Mouse (Mus musculus): ENCODE data around the gene Gabarap.
A peak's percentile ranks its signal among the peaks of the same experiment; 100 is the strongest.
"Not testable (repeated sequence)": the region's sequence is repeated elsewhere in the genome, so short reads cannot be mapped to it uniquely, and the experiment has no call there.

The Gabarap gene

DNA sequence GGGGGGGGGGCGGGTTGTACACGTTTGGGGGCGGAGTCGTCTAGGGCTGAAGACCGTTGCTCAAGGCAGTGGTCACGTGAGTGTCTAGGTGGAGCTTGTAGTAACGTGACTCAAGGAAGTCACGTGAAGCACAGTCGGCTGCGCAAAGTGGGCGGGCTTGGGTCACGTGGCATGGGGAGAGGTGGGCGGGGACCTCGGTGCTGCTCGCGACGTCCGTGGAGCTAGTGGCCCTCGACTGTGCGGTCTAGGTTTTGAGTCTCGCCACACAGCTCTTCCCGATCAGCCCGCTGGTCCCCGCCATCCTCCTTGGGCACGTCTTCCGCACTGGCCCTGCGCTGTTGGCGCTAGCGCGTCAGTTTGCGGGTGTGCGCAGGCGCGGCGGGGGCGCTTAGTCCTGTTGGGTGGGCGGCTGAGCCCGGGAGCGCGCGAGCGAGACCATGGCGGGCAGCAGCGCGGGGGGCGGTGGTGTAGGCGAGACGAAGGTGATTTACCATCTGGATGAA is 9.5 kb downstream of the Gabarap start, which contains the start of gene Dvl2:
Dvl2 (plus strand) TSS at position 200 of the 503 bp plus-strand sequence.
- DNase-seq = peak; percentile 95

DNA sequence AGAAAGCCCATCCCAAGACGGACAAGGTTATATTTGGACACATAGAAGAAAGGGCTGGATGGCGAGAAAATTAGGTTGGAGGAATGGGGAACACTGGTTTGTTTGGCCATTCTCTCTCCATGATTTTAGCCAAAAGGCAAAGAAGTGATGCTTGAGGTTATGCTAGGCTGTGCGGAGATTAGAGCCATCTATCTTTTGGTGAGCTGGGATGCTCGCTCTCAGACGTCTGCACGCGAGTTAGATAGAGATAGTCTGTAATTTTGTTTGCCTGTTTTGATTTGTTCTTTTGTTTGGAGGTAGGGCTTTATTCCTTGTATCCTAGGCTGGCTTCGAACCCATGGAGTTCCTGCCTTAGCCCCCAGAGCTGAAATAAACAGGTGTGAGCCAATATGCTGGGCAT is 10.2 kb downstream of the Gabarap start:
- no peak for DNase-seq

DNA sequence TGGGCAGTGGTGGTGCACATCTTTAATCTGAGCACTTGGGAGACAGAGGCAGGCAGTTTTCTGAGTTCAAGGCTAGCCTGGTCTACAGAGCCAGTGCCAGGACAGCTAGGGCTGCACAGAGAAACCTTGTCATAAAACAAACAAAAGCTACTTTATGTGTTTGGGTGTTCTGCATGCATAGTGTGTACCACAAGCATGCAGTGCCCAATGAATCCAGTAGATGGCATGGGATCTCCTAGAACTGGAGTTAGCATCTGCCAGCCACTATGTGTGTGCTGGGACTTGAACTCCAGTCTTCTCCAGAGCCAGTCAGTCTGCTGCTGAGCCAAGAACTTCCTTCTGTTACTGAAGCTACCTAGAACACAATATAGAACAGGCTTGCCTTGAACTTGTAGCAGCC is 10.9 kb downstream of the Gabarap start:
- DNase-seq = peak; percentile 50

DNA sequence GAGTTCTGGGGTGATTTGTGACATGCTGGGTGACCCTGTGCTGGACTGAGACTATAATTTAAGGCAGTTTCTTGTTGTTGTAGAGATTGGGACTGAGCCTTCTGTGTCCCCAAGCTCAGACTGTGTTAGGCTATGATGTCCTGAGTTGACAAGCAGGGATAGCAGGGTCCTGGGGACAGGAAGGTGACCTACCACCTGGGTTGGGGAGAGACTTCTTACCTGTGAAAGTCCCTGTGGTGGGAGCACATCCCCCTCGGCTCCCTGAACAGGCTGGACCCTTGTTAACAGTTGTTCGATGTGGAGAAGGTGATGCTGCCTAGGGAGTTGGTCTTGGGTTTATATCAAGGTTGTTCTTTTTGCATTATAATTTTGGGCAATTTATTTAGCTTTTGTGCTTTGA is 11.5 kb downstream of the Gabarap start:
- DNase-seq = no peak

DNA sequence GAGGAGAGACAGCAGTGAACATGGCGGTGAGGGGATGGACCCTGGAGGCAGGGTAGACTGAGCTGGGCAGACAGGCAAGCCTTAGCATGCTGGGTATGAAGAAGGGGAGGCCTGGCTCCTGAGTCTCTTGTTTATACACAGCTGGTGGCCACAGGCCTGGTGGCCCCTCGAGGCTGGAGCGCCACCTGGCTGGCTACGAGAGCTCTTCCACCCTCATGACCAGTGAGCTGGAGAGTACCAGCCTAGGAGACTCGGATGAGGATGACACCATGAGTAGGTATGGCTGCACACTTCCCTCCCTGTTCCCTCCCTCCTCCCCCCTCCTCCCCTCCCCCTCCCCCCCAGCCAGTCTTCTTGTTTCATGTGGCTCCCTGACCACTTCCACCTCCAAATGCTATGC is 14.6 kb downstream of the Gabarap start:
- DNase-seq = no peak

DNA sequence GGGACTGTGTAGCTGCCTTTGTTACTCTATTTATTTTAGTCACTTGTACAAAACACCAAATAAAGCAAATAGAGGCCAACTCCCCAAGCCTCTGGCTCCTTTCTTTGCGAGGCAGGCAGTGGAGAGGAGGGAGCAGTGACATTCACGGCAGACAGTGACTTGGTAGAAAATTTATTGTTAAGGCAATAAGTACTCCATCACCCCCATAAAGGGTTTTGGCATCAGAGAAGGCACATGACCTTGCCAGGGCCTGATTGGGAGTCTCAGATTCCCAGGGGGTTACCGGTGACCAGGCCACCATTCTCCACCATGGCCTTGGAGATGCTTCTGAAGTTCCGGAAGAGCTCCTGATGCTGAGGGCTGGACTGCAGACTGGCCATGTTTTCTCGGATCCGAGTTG is 19.1 kb downstream of the Gabarap start:
- DNase-seq = no peak

DNA sequence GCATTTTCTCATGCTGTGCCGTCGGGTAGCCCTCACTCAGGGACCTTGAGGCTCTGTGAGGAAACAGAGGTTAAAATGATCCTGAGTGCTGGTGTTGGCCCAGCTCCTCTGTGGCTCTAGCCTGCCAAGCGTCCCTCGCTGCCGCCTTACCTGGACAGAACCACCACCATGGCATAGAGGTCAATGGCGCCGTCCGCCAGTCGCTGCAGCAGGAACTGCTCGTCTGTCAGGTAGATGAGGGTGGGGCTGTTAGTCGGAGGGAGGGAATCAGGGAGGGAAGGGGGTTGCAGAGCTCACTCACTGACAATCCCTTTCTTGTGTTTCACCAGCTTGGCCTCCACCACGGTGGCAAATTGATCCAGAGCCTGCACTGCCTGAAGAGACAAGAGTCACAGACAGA is 19.6 kb downstream of the Gabarap start:
- no peak for DNase-seq

DNA sequence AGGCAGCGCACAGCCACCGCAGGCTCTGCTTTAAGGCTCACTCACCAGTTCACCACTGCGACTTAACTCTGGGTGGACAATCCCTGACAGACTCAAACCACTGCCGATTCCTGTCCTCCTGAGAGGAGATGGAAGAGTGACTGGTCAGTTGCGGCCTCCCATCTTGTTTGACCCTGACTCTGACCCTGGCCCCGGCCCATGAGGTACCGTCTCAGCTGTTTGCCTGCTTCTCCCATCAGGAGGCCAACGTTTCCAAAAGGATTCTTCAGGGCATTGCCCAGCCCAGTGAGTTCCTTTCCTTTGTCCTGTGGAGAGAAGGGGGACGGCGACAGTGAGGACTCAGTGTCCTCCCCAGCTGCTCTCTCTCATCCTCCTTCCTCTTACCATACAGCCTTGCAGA is 20.0 kb downstream of the Gabarap start:
- no peak for DNase-seq

DNA sequence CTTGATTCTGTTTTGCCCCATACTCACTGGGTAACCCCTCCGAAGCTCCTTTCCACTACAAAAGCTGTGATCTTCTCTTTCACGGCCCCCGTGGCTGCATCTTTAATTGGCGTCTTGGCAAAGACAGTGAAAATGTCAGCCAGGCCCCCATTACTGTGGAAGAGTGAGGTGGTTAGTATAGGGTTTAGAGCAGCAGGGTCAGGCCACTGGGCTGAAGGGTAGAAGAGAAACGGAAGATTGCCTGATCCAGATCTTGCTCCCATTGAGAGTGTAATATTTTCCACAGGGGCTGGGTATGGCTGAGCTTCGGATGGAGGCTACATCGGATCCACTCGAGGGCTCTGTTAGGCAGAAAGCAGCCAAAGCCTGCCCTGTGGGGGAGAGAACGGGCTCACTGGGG is 22.0 kb downstream of the Gabarap start:
- DNase-seq = no peak

DNA sequence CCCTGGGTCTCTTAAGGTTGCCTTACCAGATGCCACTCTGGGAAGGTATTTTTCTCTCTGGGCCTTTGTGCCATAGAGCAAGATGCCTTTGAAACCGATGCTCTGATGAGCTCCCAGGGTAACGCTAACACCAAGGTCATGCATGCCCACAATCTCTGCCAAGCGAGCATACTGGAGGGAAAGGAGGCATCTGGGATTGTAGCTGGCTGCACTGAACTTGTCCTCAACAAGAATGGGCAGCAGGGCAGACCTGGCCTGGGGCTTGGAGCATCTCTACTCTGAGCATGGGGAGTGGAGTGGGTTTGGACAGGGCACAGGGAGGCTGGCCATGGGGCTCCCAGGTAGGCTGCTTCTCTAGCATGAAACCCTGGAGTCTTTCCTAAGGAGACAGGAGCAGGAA is 22.5 kb downstream of the Gabarap start:
- no peak for DNase-seq

DNA sequence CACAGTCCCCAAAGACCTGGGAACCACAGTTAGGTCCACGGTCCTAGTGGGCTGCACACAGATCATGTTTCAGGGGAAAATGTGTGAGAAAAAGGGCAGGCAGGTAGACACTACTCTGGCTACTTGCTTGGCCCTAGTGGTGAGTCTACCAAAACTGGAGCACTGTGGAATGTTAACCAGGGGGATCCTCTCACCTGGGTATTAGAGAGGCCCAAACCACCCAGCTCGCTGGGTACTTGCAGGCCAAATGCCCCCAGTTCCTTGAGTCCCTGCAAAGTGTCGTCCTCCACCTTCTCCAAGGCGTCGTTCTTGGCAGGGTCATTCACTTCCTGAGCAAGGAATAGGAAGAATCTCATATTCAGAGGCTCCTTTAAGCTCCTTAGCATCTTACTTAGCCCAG is 23.1 kb downstream of the Gabarap start:
- no peak for DNase-seq

DNA sequence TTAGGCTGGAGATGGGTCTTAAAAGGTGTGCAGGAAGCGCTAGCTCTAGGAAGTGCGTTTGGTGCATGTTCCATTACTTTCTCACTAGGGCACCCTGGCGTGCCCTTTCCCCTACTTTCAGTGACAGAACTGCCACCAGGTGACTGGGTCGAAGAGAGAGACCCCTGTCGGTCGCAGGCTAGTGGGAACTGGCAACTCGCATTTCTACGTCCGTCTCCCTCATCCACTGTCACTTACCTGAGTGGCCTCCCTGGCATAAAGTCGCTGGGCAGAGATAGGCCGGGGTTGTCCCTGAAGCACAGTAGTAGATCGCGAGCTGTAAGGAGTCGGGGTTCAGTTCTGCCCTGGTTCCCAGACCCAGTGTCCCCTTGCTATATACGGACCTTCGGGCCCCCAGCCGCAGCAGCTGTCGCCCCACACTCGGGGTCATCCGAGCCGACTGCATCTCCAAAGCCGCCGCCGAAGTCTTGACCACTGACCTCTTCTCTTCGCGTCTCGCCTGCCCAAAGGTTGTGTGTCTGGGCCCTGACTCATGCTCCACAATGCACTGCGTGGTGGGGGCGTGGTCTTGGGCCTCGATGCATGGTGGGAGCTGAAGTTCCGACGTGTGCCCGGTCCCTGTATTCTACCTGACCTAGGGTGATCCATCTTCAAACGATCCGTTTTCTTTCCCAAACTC is 24.1 kb downstream of the Gabarap start, which contains the start of gene Acadvl:
Acadvl (minus strand) TSS at position 532 of the 679 bp plus-strand sequence.
- DNase-seq = peak; percentile 94

DNA sequence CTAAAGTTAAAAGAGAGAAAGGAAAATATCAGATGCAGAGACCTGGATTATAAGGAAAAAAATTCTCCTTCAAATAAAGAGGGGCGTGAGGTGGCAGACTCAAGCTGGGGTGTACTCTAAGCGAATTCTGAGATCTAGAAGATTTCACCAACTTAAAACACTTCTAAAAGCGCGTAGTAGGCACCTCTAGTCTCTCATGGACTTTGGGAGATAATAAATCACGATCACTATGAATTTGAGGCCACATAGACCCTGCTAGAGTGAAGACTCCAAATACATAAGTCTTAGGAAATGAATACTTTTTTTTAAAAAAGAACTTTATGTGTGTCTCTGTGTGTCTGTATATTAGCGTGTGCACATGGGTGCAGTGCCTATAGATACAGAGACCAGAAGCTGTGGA is 24.7 kb downstream of the Gabarap start:
- DNase-seq = no peak

DNA sequence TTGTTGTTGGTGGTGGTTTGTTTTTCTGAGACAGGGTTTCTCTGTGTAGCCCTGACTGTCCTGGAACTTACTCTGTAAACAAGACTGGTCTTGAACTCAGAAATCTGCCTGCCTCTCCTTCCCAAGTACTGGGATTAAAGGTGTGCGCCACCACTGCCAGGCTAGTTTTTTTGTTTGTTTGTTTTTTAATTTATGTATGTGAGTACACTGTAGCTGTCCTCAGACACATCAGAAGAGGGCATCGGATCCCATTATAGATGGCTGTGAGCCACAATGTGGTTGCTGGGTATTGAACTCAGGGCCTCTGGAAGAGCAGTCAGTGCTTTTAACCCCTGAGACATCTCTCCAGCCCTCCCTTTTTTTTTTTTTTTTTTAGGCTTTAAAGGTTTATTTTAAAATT is 25.2 kb downstream of the Gabarap start:
- not testable (repeated sequence) for DNase-seq

DNA sequence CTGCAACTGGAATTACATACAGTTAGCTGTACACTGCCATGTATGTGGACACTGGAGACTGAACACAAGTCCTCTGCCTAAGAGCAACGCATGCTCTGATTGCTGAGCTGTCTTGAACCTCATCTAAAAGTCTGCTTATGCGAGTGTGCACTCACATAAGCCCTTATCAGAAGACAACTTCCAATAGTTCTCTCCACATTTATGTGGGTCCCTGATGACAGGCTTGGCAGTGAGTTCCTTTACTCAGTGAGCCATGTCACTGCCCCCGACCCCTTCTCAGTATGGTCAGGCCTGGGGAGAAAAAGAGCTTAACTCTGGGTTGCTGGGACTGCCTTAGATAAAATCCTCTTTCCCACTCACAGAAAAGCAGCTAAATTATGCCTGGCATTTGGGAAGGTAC is 25.7 kb downstream of the Gabarap start, which contains the start of gene Dlg4:
Dlg4 (plus strand) TSS at position 274 of the 400 bp plus-strand sequence.
- DNase-seq = no peak

DNA sequence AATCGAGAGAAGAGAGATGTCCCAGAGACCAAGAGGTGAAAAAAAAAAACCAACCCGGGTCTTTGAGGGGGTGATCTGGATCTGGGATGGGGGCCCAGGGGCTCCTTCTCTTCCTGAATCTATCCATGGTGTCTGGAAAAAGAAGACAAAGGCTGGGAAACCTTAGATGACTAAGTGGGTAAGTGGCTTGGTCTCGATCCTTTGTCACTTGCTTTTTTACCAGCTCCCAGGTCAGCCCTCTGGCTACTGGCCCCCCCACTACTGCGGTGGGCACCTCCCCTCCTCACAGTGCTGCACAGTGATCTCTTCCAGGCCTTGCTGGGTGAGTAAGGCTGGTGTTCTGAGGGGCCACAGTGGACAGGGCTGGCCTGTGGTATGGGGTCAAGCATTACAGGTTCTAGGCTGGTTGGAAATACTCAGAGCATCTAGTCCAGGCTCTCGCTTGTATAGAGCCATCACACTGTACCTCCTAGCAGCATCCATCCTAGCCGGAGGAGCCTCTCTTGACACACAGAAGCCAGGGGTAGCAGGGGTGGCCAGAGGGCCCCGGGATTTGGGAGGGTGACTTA is 26.3 kb downstream of the Gabarap start:
- no peak for DNase-seq

DNA sequence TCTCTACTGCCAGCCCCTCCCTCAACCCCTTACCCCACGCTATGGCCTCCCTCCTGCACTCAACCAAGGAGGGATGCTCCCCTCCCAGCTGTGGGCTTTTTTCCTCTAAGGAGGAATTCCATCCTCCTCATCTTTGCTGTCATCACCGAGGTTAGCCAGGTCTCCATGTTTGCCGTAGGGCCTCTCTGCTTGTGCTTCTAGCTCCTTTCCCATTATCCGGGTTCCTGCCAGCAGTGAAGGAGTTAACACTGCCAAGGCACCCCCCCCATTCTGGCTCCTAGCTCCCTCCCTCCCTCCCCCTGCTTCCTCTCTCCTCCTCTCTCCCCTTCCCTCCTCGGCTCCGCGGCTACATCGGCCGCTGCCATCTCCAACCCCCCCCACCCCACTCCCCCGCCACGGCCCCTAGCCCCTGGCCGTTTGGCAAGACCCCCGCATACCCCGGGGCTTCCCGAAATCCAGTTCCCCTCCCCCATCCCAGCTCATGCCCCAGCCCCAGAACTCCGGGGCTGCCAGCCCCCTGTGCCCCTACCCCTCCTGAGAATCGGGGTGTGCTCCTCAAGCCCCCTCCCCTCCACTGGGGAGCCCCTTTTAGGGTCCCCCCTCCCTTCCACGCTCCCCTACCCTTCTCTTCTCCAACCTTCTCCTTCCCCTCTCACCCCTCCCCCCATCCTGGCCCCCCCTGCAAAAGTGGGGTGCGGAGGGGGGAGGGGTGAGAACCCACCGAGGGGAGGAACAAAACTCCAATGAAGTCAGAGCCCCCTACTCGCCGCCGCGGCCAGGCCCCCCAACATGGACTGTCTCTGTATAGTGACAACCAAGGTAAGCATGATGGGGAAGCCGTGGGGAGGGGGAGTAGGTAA is 27.4 kb downstream of the Gabarap start:
- DNase-seq = peak; percentile 64

DNA sequence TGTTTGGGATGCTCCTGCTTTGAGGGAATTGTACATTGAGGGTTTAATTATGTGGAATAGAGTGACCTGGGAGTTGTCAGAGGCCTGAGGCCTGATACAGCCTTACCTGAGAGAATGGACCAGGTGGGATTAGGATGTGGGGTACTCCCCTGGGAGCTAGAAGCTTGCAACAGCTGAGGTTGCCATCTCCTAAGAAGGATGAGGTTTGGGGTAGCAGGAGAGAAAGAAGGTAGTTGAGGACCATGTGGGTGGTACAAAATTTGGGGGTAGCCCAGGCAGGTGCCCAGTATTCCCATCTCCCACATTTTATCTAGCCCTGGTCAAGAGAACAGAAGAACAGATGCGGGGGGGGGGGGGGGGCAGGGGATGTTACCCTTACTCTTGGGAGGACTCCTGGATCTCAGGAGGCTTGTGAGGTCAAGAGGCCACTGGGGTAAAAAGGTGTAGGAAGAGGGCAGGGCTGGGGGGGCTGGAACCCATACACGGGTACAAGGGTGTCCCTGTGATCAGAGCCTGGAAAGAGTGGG is 28.6 kb downstream of the Gabarap start:
- no peak for DNase-seq

DNA sequence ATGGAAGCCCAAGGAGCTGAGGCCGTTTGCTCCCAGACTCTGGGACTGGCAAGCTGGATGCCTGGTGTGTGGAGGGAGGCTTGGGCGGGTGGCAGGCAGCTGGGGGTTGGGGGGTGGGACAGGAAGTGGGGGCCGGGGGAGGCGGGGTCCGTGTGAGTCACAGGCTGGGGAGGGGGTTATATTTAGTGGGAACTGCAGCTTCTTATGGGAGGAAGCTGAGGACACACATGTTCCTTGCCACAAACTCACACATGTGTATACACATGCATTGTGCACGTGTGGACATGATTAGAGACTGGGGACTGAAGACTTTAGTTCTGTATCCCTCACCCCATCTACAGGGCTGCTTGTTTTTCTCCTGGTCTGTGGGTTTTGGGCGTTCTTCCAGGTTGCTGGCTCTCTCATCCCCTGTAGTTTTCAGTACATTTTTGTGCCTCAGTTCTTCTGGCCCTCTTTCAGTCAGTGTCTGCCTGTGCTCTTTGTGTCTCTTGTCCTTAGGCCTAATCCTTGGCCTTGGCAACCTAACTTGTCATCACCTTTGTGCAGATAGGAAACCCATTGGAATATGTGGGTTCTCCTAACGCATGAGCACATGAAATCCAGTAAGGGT is 29.2 kb downstream of the Gabarap start:
- no peak for DNase-seq

DNA sequence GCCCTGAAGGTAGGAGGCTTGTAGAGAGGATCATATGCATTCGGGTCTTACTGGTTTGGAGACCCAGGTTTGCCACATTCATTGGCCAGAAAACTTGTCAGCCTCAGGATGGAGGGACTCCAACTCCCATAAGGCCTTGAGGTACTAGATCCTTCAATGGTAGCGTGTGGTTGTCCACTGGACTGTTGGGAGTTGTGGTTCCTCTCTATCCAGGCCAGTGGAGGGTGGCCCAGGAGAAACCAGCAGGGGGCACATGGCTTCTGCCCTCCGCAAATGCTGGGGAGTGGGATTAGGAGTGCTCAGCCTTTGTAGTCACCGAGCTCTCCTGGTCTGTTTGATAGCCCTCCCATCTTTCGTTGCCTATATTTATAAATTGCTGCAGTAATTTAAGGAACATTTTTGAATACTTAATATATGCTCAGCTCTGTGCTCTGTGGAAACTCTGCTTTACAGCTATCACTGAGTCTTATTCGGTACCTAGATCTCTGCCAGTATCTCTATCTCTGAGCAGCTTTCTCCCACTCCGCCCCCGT is 29.9 kb downstream of the Gabarap start:
- DNase-seq = peak; percentile 84

DNA sequence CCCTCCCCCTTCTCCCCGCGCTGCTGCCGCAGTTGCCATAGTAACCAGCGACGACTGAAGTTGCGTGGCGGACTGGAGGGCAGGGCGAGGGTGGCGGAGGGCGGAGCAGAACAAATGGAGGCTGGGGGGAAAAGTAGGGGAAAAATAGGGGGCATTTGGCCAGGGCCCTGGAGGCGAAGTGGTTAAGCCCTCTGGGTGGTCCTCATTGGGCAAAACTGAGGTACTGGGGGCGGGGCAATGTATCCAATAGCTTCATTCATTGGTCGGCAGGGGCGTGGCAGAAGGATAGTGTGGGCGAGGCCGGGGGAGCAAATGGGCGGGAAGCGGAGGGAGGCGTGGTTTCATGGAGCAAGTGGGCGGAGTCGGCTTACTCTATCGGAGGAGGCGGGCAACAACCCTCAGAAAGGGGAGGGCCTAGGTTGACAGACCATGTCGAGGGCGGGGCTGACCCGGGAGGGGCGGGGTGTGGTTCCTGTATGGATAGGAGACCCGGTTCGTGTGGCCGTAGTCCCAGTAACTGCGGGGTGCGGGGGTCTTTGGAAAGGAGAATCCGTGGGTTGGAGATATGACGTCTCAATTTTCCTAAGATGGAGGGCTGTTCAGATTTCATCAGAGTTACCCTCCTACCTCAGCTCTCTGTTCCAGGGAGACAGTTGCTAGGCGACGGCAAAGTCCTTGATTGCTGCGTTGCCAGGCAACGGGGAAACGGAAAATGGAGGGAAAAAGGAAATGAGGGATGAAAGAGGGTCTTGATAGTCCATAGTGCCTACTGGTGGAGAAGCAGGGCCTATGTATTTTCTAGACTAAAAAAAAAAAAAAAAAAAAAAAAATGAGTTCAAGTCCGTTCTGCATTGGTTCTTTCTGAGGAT is 30.6 kb downstream of the Gabarap start:
- peak; percentile 97 for DNase-seq

Measured in kidney, postnatal 14 days (tissue).